Mouse (Mus musculus) hindbrain, embryonic 13.5 days (tissue): ENCODE results near the gene Ehd1. TPM values are rescaled to one million over a fixed set of nuclear protein-coding genes. Genes with fewer than 3 reads are reported as not detected.

Experiments used
- ATAC-seq: fragments of 200-750 bp; cut with Nextera tagmentation; 2 replicates; pipeline ENCODE4 v1.8.0; 2017; ENCODE audit warnings: moderate TSS enrichment; ENCODE audit not compliant: low FRiP score
- H3K27ac ChIP-seq: fragments of 300-500 bp; sonication (generic); 2 replicates; pipeline ENCODE4 v1.5.1; 2015; ENCODE audit warnings: inconsistent platforms, mild to moderate bottlenecking, moderate library complexity
- H3K27me3 ChIP-seq: fragments of 300-500 bp; sonication (generic); 2 replicates; pipeline ENCODE4 v1.6.1; 2015; ENCODE audit warnings: mild to moderate bottlenecking, inconsistent platforms
- H3K36me3 ChIP-seq: fragments of 300-500 bp; sonication (generic); 2 replicates; pipeline ENCODE4 v1.6.1; 2015; ENCODE audit warnings: mild to moderate bottlenecking, inconsistent platforms
- H3K4me1 ChIP-seq: fragments of 300-500 bp; sonication (generic); replicated peaks from 2 replicates; pipeline ENCODE4 v1.6.1; 2015; ENCODE audit warnings: inconsistent platforms
- H3K4me2 ChIP-seq: fragments of 300-500 bp; sonication (generic); 2 replicates; pipeline ENCODE4 v1.6.1; 2015; ENCODE audit warnings: inconsistent platforms, mild to moderate bottlenecking, moderate library complexity
- H3K4me3 ChIP-seq: fragments of 300-500 bp; sonication (generic); 2 replicates; pipeline ENCODE4 v1.5.1; 2015; ENCODE audit warnings: mild to moderate bottlenecking, inconsistent platforms
- H3K9ac ChIP-seq: fragments of 300-500 bp; sonication (generic); 2 replicates; pipeline ENCODE4 v1.6.1; 2015; ENCODE audit warnings: mild to moderate bottlenecking, inconsistent platforms
- H3K9me3 ChIP-seq: fragments of 300-500 bp; sonication (generic); 2 replicates; pipeline ENCODE4 v1.6.1; 2016; ENCODE audit warnings: inconsistent platforms
- WGBS: fragments of 180-500 bp; shearing (Covaris S2); methylation state at CpG from one replicate; pipeline ENCODE4 v1.1.7; 2015; 5-methylcytosine and 5-hydroxymethylcytosine counted together
- polyA plus RNA-seq: library from polyadenylated mRNA; unstranded; fragments of >200 nt; fragmentation: Nextera tagmentation; extraction: Ambion mirVana; gene quantifications from 2 replicates; pipeline ENCODE4 v1.2.1, GENCODE M21; 2015

Ehd1 gene
- polyA plus RNA-seq, 1 experiment from 2014 or later = 86.8 TPM

DNA sequence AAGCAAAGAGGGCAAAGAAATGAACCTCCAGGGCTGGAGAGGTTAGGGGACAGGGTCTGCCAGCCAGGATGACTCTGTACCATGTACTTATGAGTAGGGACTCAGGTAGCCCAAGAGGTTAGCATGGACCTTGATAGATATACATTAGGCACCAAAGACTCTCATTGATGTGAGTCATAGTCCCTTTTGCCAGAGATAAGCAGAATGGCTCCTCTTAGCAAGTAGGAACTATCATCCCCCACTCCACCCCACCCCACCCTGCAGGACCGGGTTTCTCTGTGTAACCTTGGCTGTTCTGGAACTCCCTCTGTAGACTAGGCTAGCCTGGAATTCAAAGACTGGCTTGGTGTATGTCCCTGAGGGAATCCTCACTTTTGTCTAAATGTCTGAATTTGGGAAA lies 36.4 kb upstream of the Ehd1 start:
- Histone ChIP-seq H3K4me1 (peaks cover 23% of the 10 kb centered on the region), H3K9ac (no peak overlapping the region), H3K4me2 (no peak overlapping the region), H3K36me3 (peaks cover 17% of the 10 kb centered on the region), H3K4me3 (no peak overlapping the region), H3K9me3 (no peaks in the 10 kb centered on the region), H3K27me3 (no peaks in the 10 kb centered on the region), H3K27ac (no peak overlapping the region)
- WGBS = 55% methylated on average over 1 of the region's 1 CpGs
- no peak for ATAC-seq

DNA sequence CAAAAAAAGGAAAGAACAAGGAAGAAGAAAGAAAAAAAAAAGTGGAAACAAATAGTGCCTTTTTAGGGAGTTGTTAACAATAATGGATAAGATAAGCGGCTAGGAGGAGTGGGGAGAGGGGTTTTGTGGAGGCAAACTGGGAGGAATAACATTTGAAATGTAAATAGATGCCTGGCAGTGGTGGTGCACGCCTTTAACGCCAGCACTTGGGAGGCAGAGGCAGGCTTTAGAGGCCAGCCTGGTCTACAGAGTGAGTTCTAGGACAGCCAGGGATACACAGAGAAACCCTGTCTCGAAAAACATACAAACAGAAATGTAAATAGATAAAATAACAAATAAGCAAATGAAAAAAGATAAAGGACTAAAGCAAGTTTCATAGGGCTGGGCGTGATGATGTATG lies 35.8 kb upstream of the Ehd1 start:
- WGBS = 37% methylated on average over 5 of the region's 5 CpGs
- no peaks in the 10 kb centered on the region for H3K27me3 ChIP-seq
- no peak for ATAC-seq
- H3K9me3 ChIP-seq = no peaks in the 10 kb centered on the region
- peak overlapping the region; percentile 90 for H3K4me3 ChIP-seq
- peaks cover 22% of the 10 kb centered on the region for H3K4me1 ChIP-seq
- peaks cover 22% of the 10 kb centered on the region for H3K36me3 ChIP-seq
- H3K27ac ChIP-seq = peak overlapping the region; percentile 52; the same call in 1 of the 2 replicates
- H3K4me2 ChIP-seq = peak overlapping the region; percentile 90
- no peak overlapping the region for H3K9ac ChIP-seq

DNA sequence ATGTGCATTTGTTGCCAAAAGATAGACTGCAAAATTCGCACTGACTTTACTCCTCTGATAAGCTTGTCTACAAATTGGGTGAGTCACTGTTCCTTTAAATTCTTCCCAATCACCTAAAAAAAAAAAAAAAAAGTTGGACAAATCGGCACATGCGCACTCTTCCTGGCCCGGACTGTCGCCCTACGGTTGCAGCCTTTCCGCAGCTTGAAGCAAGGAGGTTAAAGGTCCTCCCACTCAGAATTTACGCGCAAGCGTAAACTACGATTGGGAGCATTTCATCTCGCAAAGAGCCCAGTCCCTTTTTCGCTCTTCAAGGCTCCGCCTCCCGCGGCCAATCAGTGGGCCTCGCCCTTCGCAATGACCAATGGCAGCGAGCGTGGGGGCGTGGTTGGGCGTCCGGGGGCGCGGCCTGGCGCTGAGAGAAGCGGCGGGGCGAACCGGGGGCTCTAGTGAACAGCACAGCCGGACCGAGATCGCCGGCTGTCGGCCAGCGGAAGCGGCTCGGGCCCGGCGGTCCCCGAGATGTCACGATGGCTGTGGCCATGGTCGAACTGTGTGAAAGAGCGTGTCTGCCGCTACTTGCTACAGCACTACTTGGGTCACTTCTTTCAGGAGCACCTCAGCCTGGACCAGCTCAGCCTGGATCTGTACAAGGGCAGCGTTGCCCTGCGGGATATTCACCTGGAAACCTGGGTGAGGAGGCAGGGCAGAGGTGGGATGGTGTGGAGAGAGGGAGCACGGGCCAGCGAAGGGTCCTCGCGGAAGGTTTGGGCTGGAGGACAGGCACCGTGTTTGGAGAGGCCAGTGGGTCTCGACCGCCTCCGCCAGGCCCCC lies 35.0 kb upstream of the Ehd1 start, which contains the start of gene Atg2a:
Gene Atg2a, plus strand, starts transcription at position 395 of the 834 bp plus-strand sequence.
- Histone ChIP-seq H3K27me3 (no peaks in the 10 kb centered on the region), H3K36me3 (peaks cover 30% of the 10 kb centered on the region), H3K4me1 (peaks cover 18% of the 10 kb centered on the region), H3K9ac (peak within 1 kb of the TSS; percentile 98), H3K27ac (peak within 1 kb of the TSS; percentile 76), H3K9me3 (no peaks in the 10 kb centered on the region), H3K4me3 (peak within 1 kb of the TSS; percentile 90), H3K4me2 (peak within 1 kb of the TSS; percentile 90)
- peak; percentile 94 for ATAC-seq
- under 1% methylated on average over 55 of the region's 55 CpGs for WGBS

DNA sequence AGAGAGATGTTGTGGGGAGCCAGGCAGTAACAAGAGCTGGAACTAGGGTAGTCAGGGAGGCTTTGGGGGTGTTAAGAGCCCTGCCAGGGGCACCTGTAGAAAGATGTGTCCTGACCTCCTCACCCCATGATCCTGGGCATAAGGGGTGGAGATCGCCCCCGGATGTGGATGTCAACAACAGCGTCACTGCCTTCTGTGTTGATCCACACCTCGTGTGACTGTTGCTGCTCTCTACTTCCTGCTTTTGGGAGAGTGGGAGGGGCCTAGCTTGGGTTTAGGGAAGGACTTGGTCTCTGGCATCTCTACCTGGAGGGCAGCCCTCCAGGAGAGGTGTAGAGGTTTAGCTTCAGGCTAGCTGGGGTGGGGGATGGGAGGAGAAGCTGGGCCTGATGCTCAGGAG lies 34.2 kb upstream of the Ehd1 start:
- Histone ChIP-seq H3K27me3 (no peaks in the 10 kb centered on the region), H3K4me3 (peak overlapping the region; percentile 90), H3K9ac (peak overlapping the region; percentile 98), H3K36me3 (peaks cover 38% of the 10 kb centered on the region), H3K9me3 (no peaks in the 10 kb centered on the region), H3K27ac (peak overlapping the region; percentile 76; the same call in 1 of the 2 replicates), H3K4me1 (peaks cover 18% of the 10 kb centered on the region), H3K4me2 (peak overlapping the region; percentile 90)
- 0% methylated on average over 4 of the region's 4 CpGs for WGBS
- ATAC-seq = 0 out of 2 replicates have a peak, but pooled peaks have one; percentile 2

DNA sequence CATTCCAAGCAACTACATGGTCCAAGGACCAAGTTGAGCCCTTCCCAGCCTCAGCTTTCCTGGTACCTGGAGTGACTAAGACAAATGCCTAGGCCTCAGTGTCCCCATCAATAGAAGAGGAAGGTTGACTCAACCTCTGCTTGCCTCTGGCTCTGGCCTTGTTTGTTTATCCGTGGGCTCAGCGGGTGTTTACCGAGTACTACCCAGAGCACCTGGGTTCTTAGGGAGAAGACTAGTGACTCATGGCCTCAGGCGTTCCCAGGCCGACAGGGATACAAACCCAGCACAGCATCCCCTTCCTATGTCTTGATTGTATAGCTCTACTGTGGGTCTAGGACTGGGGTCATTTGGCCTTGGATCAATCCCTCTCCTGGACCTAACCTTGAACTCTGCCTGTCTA lies 33.3 kb upstream of the Ehd1 start:
- H3K4me2 ChIP-seq = peak overlapping the region; percentile 18; the same call in 1 of the 2 replicates

DNA sequence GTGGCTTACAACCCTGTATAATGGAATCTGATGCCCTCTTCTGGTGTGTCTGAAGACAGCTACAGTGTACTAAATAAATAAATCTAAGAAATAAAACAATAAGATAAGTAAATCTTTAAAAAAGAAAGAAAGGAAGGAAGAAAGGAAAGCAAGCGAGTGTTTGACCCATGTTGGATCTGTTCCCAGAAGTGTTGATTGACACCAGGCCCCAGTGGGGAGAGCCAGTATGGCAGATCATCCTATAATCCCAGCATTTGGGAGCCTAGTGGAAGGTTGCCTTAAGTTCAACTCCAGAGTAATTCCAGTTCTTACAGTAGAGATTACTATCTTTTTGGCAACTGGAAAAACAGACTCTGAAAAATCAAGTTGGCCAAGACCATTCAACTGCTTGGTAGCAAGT lies 30.7 kb upstream of the Ehd1 start:
- Histone ChIP-seq H3K4me1 (peaks cover 18% of the 10 kb centered on the region), H3K4me2 (no peak overlapping the region), H3K9ac (no peak overlapping the region), H3K27me3 (no peaks in the 10 kb centered on the region), H3K27ac (no peak overlapping the region), H3K9me3 (no peaks in the 10 kb centered on the region), H3K4me3 (no peak overlapping the region), H3K36me3 (peaks cover 62% of the 10 kb centered on the region)
- no peak for ATAC-seq
- WGBS = 79% methylated on average over 1 of the region's 1 CpGs

More for the DNA sequence above, 33.3 kb upstream of the Ehd1 start:
- H3K36me3 ChIP-seq = peaks cover 47% of the 10 kb centered on the region
- H3K9ac ChIP-seq = peak overlapping the region; percentile 98; the same call in 1 of the 2 replicates
- H3K4me1 ChIP-seq = peaks cover 18% of the 10 kb centered on the region
- H3K4me3 ChIP-seq = no peak overlapping the region
- WGBS = 82% methylated on average over 5 of the region's 5 CpGs
- no peaks in the 10 kb centered on the region for H3K27me3 ChIP-seq
- no peaks in the 10 kb centered on the region for H3K9me3 ChIP-seq
- H3K27ac ChIP-seq = no peak overlapping the region
- ATAC-seq = no peak

DNA sequence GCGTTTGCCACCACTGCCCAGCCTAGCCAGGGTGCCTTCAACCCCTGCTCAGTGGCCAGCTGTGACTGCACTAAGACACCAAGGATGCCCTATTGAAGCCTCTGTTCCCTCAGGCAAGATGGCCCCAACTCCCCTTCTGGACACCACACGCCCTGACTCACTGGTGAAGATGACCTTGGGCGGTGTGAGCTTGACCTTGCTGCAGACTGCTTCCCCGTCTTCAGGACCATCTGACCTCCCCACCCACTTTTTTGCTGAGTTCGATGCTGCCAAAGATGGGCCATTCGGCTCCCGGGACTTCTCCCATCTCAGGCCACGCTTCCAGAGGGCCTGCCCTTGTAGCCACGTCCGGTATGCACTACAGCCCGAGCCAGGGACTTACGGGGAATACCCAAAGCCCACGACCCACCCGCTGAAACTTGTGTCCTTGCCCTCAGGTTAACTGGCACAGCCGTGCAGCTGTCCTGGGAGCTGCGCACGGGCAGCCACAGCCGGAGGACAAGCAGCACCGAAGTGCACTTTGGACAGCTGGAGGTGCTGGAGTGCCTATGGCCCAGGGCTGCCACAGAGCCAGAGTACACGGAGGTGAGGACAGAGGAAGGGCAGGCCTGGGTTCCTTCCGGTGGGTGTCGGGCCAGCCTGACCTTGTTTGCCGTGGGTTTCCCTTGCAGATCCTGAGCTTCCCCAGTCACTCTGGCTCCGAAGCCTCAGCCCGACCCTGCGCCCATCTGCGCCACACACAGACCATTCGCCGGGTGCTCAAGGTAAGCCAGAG lies 28.8 kb upstream of the Ehd1 start:
- H3K4me1 ChIP-seq = peaks cover 11% of the 10 kb centered on the region
- 94% methylated on average over 29 of the region's 29 CpGs for WGBS
- H3K27ac ChIP-seq = no peak overlapping the region
- no peak overlapping the region for H3K4me3 ChIP-seq
- no peaks in the 10 kb centered on the region for H3K27me3 ChIP-seq
- H3K36me3 ChIP-seq = peaks cover 80% of the 10 kb centered on the region
- no peak for ATAC-seq
- no peak overlapping the region for H3K9ac ChIP-seq
- no peak overlapping the region for H3K4me2 ChIP-seq
- no peaks in the 10 kb centered on the region for H3K9me3 ChIP-seq

DNA sequence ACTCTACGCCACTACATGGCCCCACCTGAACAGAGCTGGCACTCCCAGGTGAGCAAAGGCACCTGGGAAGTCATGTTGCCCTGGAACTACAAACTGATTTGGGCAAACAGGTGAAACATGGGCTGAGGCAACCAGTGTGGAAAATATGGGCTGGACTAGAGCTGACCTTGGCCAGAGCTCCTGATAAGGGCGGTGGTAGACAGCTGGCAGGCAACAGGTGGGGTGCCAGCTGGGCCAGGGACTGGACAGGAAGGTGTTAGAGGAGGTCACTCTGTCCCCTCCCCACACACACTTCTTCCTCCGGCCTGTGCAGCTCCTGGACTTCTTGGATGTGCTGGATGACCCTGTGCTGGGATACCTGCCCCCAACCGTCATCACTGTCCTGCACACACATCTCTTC lies 23.5 kb upstream of the Ehd1 start:
- H3K4me1 ChIP-seq = no peaks in the 10 kb centered on the region
- H3K9me3 ChIP-seq = no peaks in the 10 kb centered on the region
- no peak overlapping the region for H3K4me2 ChIP-seq
- no peaks in the 10 kb centered on the region for H3K27me3 ChIP-seq
- 95% methylated on average over 4 of the region's 4 CpGs for WGBS
- H3K4me3 ChIP-seq = no peak overlapping the region
- peaks cover 88% of the 10 kb centered on the region for H3K36me3 ChIP-seq
- no peak overlapping the region; the same call in 1 of the 2 replicates for H3K9ac ChIP-seq
- no peak overlapping the region for H3K27ac ChIP-seq
- ATAC-seq = no peak

DNA sequence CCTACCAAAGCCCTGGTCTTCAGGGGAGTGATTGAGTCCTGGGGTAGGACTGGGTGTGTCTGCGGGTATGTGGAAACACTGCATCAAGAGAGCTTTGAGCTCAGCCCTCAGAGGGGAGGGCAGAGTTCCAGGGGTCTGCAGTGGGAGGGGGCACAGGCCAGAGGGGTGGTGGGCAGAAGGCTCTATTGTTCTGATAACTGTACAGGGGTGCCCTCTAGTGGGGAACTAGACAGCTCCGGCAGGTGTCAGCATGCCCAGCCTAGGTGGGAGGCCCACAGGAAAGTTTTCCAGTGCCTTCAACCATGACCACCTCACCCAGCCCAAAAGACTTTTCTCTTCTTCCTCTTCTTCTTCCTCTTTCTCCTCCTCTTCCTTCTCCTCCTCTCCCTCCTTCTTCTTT lies 16.1 kb upstream of the Ehd1 start:
- Histone ChIP-seq H3K4me1 (no peaks in the 10 kb centered on the region), H3K27me3 (no peaks in the 10 kb centered on the region), H3K36me3 (peaks cover 69% of the 10 kb centered on the region), H3K27ac (no peak overlapping the region), H3K4me2 (no peak overlapping the region), H3K4me3 (no peak overlapping the region), H3K9ac (no peak overlapping the region), H3K9me3 (no peaks in the 10 kb centered on the region)
- no peak for ATAC-seq
- 64% methylated on average over 2 of the region's 2 CpGs for WGBS

DNA sequence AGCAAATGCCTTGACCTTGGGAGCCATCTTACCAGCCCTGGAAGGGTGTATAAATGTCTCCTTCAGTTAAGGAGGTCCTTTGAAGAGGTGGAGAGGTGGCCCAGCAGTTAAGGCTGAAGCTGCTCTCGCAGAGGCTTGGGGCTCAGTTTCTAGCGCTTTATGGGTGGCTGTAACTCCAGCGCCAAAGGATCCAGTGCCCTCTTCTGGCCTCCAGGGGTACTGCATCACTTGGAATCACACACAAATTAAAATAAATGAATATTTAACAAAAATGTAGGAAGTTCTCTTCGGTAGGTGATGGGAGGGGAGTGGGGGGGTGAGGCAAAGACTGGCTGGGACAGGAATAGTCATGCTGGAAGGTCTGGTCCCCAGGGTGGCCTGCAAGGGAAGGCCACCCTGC lies 15.6 kb upstream of the Ehd1 start:
- no peak overlapping the region for H3K27ac ChIP-seq
- H3K27me3 ChIP-seq = no peaks in the 10 kb centered on the region
- H3K9me3 ChIP-seq = no peaks in the 10 kb centered on the region
- H3K36me3 ChIP-seq = peaks cover 64% of the 10 kb centered on the region
- no peak overlapping the region for H3K9ac ChIP-seq
- H3K4me2 ChIP-seq = no peak overlapping the region
- ATAC-seq = no peak
- 79% methylated on average over 4 of the region's 4 CpGs for WGBS
- no peaks in the 10 kb centered on the region for H3K4me1 ChIP-seq
- no peak overlapping the region for H3K4me3 ChIP-seq

DNA sequence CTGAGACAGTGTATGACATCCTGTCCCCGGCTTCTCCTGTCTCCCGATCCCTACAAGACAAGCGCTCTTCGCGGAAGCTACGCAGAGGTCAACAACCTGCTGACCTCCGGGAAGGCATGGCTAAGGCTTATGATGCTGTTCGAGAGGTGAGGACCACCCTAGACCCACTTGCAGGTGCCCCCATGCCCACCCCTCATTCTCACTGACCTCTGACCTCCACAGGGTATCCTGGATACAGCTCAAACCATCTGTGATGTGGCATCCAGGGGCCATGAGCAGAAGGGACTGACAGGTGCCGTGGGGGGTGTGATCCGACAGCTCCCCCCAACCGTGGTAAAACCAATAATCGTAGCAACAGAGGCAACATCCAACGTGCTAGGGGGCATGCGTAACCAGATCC lies 15.1 kb upstream of the Ehd1 start:
- Histone ChIP-seq H3K27ac (no peak overlapping the region), H3K9me3 (no peaks in the 10 kb centered on the region), H3K4me3 (no peak overlapping the region), H3K4me2 (no peak overlapping the region), H3K9ac (no peak overlapping the region), H3K36me3 (peaks cover 60% of the 10 kb centered on the region), H3K27me3 (no peaks in the 10 kb centered on the region), H3K4me1 (no peaks in the 10 kb centered on the region)
- ATAC-seq = no peak
- WGBS = 93% methylated on average over 14 of the region's 14 CpGs

DNA sequence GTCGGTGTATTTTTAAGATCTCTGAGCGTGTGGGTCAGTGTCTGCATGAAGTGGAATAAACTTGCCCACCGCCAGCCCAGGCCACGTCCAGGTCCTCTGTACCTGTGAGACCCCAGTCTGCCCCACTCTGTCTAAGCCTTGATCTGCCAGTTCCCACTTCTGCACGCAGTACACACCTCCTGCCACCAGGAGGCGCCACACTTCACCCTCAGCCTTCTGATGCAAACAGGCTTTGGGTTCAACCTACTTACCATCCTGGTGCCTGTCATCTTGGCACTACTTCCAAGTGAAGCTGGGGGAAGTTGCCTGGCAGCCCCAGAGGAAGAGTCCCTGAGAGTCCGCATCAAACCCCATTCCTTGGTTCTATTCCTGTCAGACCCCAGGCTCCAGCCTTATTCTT lies 14.3 kb upstream of the Ehd1 start:
- 59% methylated on average over 7 of the region's 7 CpGs for WGBS

More for the DNA sequence above, 14.3 kb upstream of the Ehd1 start:
- peaks cover 51% of the 10 kb centered on the region for H3K36me3 ChIP-seq
- H3K4me3 ChIP-seq = no peak overlapping the region
- H3K27ac ChIP-seq = no peak overlapping the region
- no peak for ATAC-seq
- H3K9ac ChIP-seq = no peak overlapping the region
- H3K9me3 ChIP-seq = no peaks in the 10 kb centered on the region
- H3K27me3 ChIP-seq = peaks cover 2% of the 10 kb centered on the region; the same call in 1 of the 2 replicates
- H3K4me2 ChIP-seq = no peak overlapping the region
- H3K4me1 ChIP-seq = no peaks in the 10 kb centered on the region
